Mouse (Mus musculus): ENCODE results near the gene Arntl2.

DNA sequence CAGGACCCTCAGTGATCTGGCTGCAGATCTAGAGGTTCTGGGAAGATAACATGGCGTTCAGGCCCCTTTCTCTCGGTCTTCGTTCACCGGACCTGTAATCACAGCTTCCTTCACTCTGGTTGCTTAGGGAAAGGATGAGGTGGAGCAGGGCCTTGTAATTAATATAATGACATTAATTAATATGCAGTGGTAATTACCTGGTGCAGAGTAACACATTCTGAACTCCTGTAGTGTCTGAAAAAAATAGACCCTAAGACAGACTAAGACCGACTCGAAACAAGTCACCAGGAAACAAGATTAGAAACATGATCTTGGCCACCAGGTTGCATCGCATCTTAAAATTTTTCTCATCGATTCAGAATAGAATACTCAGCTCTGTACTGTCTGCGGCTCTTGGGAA lies 84.0 kb downstream of the Arntl2 start:
- TF ChIP-seq POLR2A (IDR thresholded peaks at IDR 0.05; ENCODE audit: low read depth, low read length), result no peak
- TF ChIP-seq CTCF (IDR thresholded peaks at IDR 0.05; ENCODE audit: borderline replicate concordance, insufficient read depth, low read length), result no peak
